Mouse (Mus musculus): Measurements from ENCODE around the gene Phf3.

- TF ChIP-seq CTCF (IDR thresholded peaks at IDR 0.05; ENCODE audit: low read depth, low read length) (no peak), POLR2A (IDR thresholded peaks at IDR 0.05; ENCODE audit: extremely low read depth, insufficient read depth, low read length) (no peak)
Measured at GRCm38 (mm10) chr1:30835512-30835911, 38.2 kb downstream of the Phf3 start.
